Mouse (Mus musculus) gastrocnemius, postnatal 36 days (tissue): ENCODE measurements at regions not wholly inside any gene's neighbourhood (a gene's known extent, or its start where the extent isn't known, plus 50 kb on each side); places are given as distances from the start of the nearest gene placed in this dataset.
A peak's percentile ranks its signal among the peaks of the same experiment; 100 is the strongest.
"Not testable (repeated sequence)": the region's sequence is repeated elsewhere in the genome, so short reads cannot be mapped to it uniquely, and the experiment has no call there.

ENCODE experiments used
- DNase-seq, 2 experiments: peaks; one replicate each; pipeline ENCODE4 v3.0.0; 2022
- intact Hi-C: fragments of 180-260 bp; cut with DNase I; formaldehyde crosslinking; loops from one replicate; pipeline ENCODE4 v1.15.1; 2025

- intact Hi-C loops, result loop anchor here (10.0 kb wide), 1 partner anchor 219 kb away; no protein-coding TSS in a partner anchor
- DNase-seq, result peak in 1 of 2 experiments; percentile 19
Measured at GRCm38 (mm10) chr10:95773425-95773980, 69.2 kb downstream of the Gm33543 start.

GRCm38 (mm10) chr10:95772811-95773424 is 69.8 kb downstream of the Gm33543 start:
- DNase-seq, result no peak
- intact Hi-C loops, result loop anchor here (10.0 kb wide), 1 partner anchor 218 kb away; no protein-coding TSS in a partner anchor

GRCm38 (mm10) chr10:95768974-95769373 is 73.8 kb downstream of the Gm33543 start:
- intact Hi-C loops, result no loop called here
- no peak for DNase-seq

GRCm38 (mm10) chr10:95767526-95768161 is 75.1 kb downstream of the Gm33543 start:
- intact Hi-C loops, result no loop called here
- no peak for DNase-seq

GRCm38 (mm10) chr10:95764129-95764528 is 78.6 kb downstream of the Gm33543 start:
- DNase-seq, result no peak
- intact Hi-C loops, result no loop called here

- no peak for DNase-seq
- intact Hi-C loops, result no loop called here
Measured at GRCm38 (mm10) chr10:95762632-95763031, 80.1 kb downstream of the Gm33543 start.

- no peak for DNase-seq
- intact Hi-C loops, result no loop called here
Measured at GRCm38 (mm10) chr10:95761969-95762368, 80.8 kb downstream of the Gm33543 start.

- intact Hi-C loops, result no loop called here
Measured at GRCm38 (mm10) chr10:95760121-95760870, 82.4 kb downstream of the Gm33543 start.

GRCm38 (mm10) chr10:95758181-95758580 is 84.5 kb downstream of the Gm33543 start:
- no peak for DNase-seq
- intact Hi-C loops, result no loop called here

More at GRCm38 (mm10) chr10:95760121-95760870, 82.4 kb downstream of the Gm33543 start:
- peak in 1 of 2 experiments; percentile 14 for DNase-seq

GRCm38 (mm10) chr10:95755429-95755828 is 82.2 kb upstream of the Anapc15-ps start:
- intact Hi-C loops, result no loop called here
- no peak for DNase-seq

- no peak for DNase-seq
- intact Hi-C loops, result loop anchor here (5.0 kb wide), 2 partner anchors 51 to 196 kb away; no protein-coding TSS in a partner anchor
Measured at GRCm38 (mm10) chr10:95753396-95753905, 80.2 kb upstream of the Anapc15-ps start.

- intact Hi-C loops, result no loop called here
- no peak for DNase-seq
Measured at GRCm38 (mm10) chr10:95748360-95748759, 75.1 kb upstream of the Anapc15-ps start.

- no peak for DNase-seq
- intact Hi-C loops, result no loop called here
Measured at GRCm38 (mm10) chr10:95747939-95748338, 74.7 kb upstream of the Anapc15-ps start.

- intact Hi-C loops, result no loop called here
- DNase-seq, result no peak
Measured at GRCm38 (mm10) chr10:95745834-95746620, 72.8 kb upstream of the Anapc15-ps start.

GRCm38 (mm10) chr10:95745254-95745653 is 72.0 kb upstream of the Anapc15-ps start:
- intact Hi-C loops, result no loop called here
- DNase-seq, result no peak

GRCm38 (mm10) chr10:95743627-95744026 is 70.4 kb upstream of the Anapc15-ps start:
- DNase-seq, result no peak
- intact Hi-C loops, result no loop called here

GRCm38 (mm10) chr10:95739421-95739820 is 66.2 kb upstream of the Anapc15-ps start:
- intact Hi-C loops, result no loop called here
- no peak for DNase-seq

- intact Hi-C loops, DNase-seq: not testable (repeated sequence)
Measured at GRCm38 (mm10) chr10:95736743-95737142, 63.5 kb upstream of the Anapc15-ps start.

- DNase-seq, result no peak
- intact Hi-C loops, result no loop called here
Measured at GRCm38 (mm10) chr10:95731001-95731400, 57.8 kb upstream of the Anapc15-ps start.

- intact Hi-C loops, result no loop called here
- DNase-seq, result no peak
Measured at GRCm38 (mm10) chr10:95729890-95730289, 56.6 kb upstream of the Anapc15-ps start.
